Mouse (Mus musculus): ENCODE measurements around the gene Gm49395.

Gm49395 gene

DNA sequence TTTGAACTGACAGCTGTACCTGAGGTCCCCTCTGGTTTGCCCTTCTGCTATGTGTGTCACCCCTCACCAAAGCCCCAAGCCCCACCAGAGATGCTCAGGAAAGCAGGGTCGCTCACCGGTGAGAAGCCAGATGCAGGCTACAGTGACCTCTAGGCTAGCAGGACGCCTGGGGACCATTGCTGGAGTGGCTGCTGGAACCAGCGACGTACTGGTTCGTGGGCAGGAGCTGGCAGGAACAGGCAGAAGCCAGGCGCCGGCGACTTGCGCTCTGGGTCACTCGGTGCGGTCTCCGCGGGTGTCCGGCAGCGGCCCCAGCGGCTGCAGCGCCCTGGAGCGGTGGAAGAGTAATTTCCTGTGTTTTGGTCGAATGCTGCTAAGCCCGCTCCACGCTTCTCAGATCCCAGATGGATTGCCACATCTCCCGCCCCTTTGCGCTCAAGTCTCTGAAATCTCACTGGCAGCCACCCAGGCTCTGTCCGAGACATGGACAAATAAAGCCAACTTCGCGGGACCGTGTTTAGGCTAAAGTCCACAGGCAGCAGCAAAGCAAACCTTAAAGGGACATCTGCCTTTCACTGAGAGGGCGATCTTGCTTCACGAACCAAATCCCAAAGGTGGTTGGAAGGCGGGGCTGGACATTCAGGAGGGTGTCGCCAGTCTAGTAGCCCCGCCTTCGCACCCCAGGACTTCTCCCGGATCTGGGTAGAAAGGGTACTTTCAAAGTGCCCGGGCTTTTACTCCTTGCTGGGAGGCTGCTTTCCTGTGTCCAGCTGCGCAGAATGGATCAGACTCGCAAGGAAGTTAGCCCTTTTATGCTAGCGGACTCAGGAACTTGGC, at the start of gene Gm49395, which contains the start of gene Itga1:
Gm49395 (minus strand) TSS at position 567 of the 837 bp plus-strand sequence.
Itga1 (minus strand) TSS at position 610 of the 837 bp plus-strand sequence.
- peak; percentile 99 for DNase-seq

DNA sequence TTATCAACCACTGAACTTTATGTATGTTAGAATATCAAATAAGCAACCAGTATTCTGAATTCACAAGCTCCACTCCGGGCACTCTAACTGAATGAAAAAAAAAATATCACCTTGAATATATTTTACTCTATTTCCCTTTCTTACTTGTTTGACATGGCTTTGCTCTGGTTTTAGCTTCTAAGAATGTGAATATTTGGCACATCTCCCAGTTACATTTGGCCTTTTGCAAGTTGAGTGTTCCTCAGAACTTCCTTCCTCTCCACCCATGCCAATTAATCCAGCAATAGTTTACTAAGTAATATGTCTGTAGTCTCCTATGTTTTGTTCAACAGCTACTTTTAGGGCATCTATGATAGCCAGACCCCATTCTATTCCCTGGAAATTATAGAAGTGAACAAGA, 48.9 kb upstream of the Gm49395 start:
- DNase-seq: no peak

DNA sequence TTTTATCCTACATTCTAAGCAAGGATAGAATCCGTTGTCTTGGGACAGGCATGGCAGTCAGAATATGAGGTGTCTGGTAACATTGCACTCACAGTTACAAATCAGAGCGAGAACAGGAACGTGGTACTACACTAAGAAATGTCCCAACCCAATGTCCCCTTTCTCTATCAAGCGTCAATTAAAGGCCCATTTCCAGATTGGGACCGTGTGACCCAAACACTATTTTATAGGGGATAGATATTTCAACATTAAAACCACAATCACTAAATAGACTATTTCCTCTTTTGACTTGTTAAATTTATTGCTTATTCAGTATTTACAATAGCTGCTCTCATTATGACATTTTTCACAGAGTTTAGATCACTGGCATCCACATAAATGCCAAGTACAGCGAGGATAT, 48.1 kb upstream of the Gm49395 start:
- DNase-seq: no peak

DNA sequence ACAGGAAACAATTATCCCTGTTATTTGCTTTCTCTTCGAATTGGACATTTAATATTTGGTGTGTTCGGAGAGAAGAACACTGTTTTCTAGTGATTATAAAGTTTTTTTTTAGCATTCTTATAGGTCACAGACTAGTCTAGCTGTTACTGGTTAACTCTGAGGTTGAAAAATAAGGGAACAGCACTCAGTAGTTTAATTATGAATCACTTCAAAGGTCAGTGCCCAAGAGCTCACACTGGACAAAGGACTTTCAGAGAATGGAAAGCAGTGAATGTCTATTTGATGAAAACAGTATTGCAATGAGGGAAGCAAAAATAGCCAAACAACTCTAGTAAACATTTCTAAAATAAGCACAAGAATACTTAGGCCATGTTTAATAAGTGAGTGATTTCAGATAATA, 41.9 kb upstream of the Gm49395 start:
- DNase-seq: no peak

DNA sequence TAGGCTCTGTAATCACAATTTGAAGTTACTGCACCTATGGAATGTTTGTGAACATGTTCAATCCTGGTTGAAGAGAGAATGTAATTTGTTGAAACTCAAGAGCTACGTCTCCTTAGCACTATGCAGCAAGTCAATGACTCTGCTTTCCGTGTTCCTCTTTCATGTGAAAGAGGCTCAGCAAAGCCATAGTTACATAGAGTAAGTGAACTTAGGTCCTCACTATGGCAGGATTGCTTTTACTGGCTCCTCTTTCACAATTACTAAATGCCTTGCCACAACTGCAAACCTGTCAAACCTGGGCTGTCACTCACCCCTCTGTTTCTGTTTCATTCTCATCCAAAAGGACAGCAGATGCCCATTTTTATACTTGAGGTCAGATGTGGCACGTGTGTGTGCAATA, 40.3 kb upstream of the Gm49395 start:
- no peak for DNase-seq

DNA sequence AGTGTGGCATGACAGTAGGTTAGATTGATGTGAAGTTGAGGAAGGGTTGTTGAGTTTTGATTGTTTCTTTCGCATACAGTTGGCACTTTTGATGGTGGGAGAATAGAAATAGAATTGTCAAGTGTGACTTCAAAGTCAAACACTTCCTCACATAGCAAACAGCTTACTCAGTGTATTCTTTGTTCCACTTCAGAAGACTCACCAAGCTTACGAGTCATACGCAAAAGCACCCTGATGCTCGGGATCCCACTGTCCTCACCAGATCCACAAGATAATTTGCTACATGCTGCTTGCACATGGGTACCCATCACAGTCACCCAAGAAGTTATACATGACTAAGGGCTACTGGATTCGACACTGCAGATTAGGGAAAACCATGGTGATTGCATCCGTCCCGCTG, 36.8 kb upstream of the Gm49395 start:
- DNase-seq: no peak

DNA sequence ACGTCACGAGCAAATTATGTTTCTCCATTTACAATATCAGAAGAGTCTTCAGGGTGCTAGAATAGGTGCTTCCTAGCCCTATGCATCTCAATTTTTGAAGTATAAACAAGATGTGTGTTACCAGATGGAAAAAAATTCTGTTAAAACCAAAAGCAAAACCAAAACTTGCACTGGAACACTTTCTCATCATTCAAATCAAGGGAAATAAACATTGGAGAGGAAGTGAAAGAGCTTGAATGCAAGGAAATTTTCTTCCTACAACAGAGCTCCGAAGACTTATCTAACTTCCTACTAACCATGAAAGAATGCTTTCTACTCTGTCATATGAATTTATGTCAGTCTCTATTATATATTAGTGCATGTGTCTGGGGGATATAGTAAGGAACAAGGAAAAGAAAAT, 35.0 kb upstream of the Gm49395 start:
- no peak for DNase-seq

DNA sequence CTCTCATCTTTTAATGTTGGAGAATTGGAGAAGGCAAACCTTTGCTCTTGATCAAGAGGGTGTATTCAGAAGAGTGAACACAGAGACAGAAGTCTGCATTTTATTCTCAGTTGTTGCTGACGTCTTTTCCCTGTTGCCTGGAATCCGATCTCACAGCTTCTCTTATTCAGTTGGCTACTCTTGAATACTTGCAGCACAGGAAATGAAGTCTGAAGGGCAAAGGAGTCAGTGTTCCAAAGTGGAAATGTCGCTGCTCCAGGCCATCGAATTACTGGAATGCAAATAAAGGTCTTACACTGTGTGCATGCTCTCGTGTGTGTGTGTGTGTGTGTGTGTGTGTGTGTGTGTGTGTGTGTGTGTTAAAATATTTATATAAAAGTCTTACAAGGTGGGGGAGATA, 30.7 kb upstream of the Gm49395 start:
- DNase-seq: no peak

DNA sequence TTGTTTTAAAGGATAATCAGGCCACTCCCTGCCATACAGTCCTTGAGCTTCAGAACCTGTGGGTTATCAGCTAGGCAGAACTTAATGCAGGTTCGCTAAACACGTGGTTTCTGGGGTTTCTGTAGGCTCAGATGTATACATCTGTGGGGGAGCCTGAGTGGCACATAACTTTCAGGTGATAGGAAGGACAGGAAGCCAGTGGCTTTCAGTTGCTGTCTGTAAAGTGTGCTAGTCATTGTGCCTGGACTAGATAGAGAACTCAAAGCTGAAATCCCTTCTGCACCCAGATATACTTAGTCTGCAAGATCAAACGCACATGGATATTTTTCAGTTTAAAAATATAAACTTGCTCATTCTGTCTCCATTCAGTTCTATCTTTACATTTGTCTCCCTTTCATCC, 29.7 kb upstream of the Gm49395 start:
- no peak for DNase-seq

DNA sequence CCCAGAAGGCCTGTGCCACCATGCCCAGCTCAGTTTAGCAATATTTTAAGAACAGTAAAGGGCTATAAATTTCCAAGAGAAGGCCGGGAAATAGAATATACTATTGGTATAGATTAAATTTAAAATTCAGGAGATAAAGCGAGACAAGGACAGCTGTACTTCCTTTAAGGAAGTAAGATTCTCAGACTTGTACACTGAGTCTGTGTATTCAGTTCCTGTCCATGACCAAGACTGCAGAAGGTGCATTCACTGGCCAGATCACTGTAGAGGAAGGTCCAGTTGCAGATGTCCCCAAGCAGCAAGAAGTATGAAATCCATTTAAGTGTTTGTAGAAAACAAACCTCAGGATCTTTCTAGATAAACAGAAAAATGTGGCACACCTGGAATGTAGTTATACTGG, 28.3 kb upstream of the Gm49395 start:
- DNase-seq: no peak

GRCm38 (mm10) chr13:115127826-115128225, 26.1 kb upstream of the Gm49395 start:
- no peak for DNase-seq

- DNase-seq: no peak
Observed at GRCm38 (mm10) chr13:115126534-115126933, 24.8 kb upstream of the Gm49395 start.

DNA sequence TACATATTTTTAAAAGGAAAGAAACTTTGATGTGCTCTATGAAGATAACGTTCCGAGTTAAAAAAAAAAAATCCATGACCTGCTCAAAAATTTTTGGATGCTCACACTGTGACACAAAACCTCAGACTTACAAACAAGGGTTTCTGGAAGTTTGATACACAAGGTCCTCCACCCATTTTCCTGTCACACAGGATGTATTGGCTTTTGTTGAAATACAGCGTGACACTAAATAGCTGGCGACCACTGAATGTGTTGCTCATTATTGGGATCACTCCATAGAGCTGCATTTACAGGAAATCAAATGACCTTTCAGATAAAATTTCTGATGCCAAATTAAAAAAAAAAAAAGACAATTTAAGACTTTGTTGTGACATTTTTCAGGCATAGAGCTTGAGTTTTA, 23.4 kb upstream of the Gm49395 start:
- peak; percentile 92 for DNase-seq

DNA sequence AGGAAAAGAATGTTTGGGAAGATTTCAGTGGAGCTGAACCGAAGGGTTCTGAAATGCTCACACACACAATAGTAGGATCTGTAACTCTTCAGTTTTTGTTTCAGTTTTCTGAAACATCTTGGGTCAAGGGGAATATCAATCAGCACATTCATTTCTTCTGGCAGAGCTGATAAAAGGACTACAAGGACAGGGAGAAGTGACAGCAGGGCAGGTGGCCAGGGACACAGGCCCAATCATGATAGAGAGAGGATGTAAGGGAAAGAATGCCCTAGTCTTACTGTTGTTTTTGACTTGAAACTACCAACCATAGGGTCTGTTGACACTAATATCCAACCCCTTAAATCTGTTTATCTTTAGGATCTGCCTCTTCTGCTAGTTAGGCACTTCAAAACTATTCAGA, 22.8 kb upstream of the Gm49395 start:
- DNase-seq: no peak

GRCm38 (mm10) chr13:115118756-115119155, 17.0 kb upstream of the Gm49395 start:
- DNase-seq: peak; percentile 96

GRCm38 (mm10) chr13:115118195-115118594, 16.5 kb upstream of the Gm49395 start:
- DNase-seq: no peak

GRCm38 (mm10) chr13:115116930-115117621, 15.4 kb upstream of the Gm49395 start:
- DNase-seq: no peak

DNA sequence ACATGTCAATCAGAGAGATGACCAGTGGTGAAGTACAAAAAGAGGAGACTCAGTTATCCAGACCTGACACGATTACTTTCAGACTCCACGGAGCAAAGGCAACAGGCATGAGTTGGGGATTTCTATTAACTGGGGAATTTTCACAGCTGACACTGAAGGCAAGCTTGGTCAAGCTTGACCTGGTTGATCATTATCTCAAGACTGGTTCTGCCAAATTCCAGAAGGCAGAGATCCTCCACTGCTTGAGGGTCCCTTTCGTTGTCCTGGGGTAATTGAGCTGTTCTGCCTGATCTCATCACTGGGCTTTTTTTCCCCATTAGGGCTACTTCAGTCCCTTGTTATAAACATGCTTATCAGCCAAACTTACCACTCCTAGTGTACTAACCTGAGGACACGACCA, 7.9 kb upstream of the Gm49395 start:
- no peak for DNase-seq

GRCm38 (mm10) chr13:115107436-115107835, 5.7 kb upstream of the Gm49395 start:
- peak; percentile 85 for DNase-seq

GRCm38 (mm10) chr13:115106183-115106582, 4.5 kb upstream of the Gm49395 start:
- DNase-seq: peak; percentile 97

DNA sequence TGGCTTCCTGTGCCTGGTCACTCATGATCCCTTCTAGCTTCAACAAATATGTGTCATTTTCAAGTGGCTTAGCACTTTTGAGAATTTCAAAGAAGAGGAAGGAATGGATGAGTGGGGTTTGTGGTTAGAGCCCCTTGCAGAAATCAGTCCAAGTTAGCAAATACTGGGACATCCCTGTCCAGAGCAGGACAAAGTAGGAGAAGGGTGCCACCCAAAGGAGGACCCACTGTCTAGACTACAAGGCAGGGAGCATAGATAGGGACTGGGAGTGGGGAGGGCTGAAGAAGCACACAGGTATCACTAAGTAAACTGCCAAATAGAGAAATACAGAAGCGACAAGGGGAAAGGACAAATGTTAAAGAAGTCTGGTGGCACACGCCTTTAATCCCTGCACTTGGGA, 1.0 kb upstream of the Gm49395 start:
- peak; percentile 83 for DNase-seq

GRCm38 (mm10) chr13:115100381-115101177, 1.1 kb downstream of the Gm49395 start:
- DNase-seq: peak; percentile 67

GRCm38 (mm10) chr13:115099381-115099780, 2.3 kb downstream of the Gm49395 start:
- peak; percentile 91 for DNase-seq
